Mouse (Mus musculus): ENCODE measurements around the gene Tnnc2.

GRCm38 (mm10) chr2:164788411-164788810, 8.6 kb upstream of the Tnnc2 start:
- TF ChIP-seq CTCF (IDR thresholded peaks at IDR 0.05; ENCODE audit: low read depth): no peak
- TF ChIP-seq EP300 (IDR thresholded peaks at IDR 0.05; ENCODE audit: low read depth): no peak
